Mouse (Mus musculus) right cerebral cortex, postnatal 36 days (tissue): ENCODE measurements around the gene Bub1.

Experiments used
- DNase-seq, 2 experiments: peaks; one replicate each; pipeline ENCODE4 v3.0.0; 2022; ENCODE audit warnings: low spot score in 2 of 2, mixed read lengths in 1 of 2

Gene Bub1

GRCm38 (mm10) chr2:127775013-127775412 lies 56.7 kb downstream of the Bub1 start:
- no peak for DNase-seq

GRCm38 (mm10) chr2:127774578-127774941 lies 57.1 kb downstream of the Bub1 start:
- no peak for DNase-seq

GRCm38 (mm10) chr2:127773938-127774577 lies 57.6 kb downstream of the Bub1 start:
- DNase-seq = no peak

GRCm38 (mm10) chr2:127761587-127761986 lies 70.1 kb downstream of the Bub1 start:
- no peak for DNase-seq

GRCm38 (mm10) chr2:127760429-127761000 lies 71.2 kb downstream of the Bub1 start:
- DNase-seq = no peak

- no peak for DNase-seq
Observed at GRCm38 (mm10) chr2:127760014-127760413, 71.7 kb downstream of the Bub1 start.

- DNase-seq = no peak
Observed at GRCm38 (mm10) chr2:127759157-127759880, 72.3 kb downstream of the Bub1 start.

GRCm38 (mm10) chr2:127757171-127757570 lies 74.5 kb downstream of the Bub1 start:
- DNase-seq = peak; percentile 43 to 50

- DNase-seq = no peak
Observed at GRCm38 (mm10) chr2:127754113-127754512, 77.6 kb downstream of the Bub1 start.

GRCm38 (mm10) chr2:127751849-127752610 lies 79.6 kb downstream of the Bub1 start:
- DNase-seq = no peak
